19 mouse cellular contexts compared by ENCODE assay signal in the genomic region with DNA sequence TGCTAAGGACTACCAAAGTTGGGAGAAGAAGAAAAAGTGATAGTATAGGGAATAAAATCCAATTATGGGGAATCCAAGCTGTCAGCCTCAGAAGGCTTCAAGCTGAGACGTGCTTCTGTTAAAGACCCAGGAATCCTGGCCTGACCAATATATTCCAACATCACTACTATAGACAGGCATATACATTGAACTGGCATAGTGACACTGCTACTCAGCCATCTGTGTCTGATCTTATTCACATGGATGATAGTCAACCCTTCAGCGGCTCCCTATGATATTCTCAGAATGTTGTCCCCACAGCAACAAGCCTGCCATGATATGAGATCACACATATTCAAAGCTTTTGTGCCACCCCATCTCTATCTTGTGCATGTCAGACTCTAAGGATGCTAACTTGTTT.
A peak's percentile ranks its signal among the peaks of the same experiment; 100 is the strongest.
DNase-seq lines count a peak whose midpoint lies in the region; ATAC-seq lines count a peak whose summit lies in the region.
"Had no signal": no experiment of that assay in that cellular context is flagged by ENCODE, and none has a peak within 500 bp of the region (broad histone marks: within the 10 kb centered on the region; RNA-seq: fewer than 3 reads in every experiment).

No protein-coding gene starts in this region.

- peak; percentile 50; the same call in 1 of the 2 replicates for ATAC-seq in midbrain, embryonic 11.5 days (ENCODE audit: low FRiP score)
- ATAC-seq in midbrain, embryonic 16.5 days, result no peak
- ATAC-seq: activated CD4-positive, CD25-positive, alpha-beta regulatory T cell, adult 4 months; CD4-positive, CD25-positive, alpha-beta regulatory T cell, adult 4 months; Patski had no signal

- DNase-seq in heart, adult 11 months, result peak; percentile 60
- DNase-seq in heart, postnatal 14 days, result no peak
- no peak for DNase-seq in midbrain, embryonic 11.5 days (ENCODE audit: low spot score, missing footprints)
- DNase-seq: adrenal gland, adult 2 months; adrenal gland, adult 8-10 months; adrenal gland, postnatal 10 days; adrenal gland, postnatal 14 days; adrenal gland, postnatal 25 days; adrenal gland, postnatal 36 days; B cell, adult 2 months; cerebellum, adult 11 months; cerebellum, adult 11-12 months; cerebellum, adult 18-20 months had no signal

- no peak overlapping the region for H3K4me2 ChIP-seq in midbrain, embryonic 11.5 days
- H3K4me2 ChIP-seq in midbrain, embryonic 16.5 days (ENCODE audit: low read length), result no peak overlapping the region

- no peak overlapping the region for H3K9ac ChIP-seq in midbrain, embryonic 11.5 days (ENCODE audit: low read length)
- H3K9ac ChIP-seq in midbrain, embryonic 16.5 days (ENCODE audit: low read depth, low read length), result no peak overlapping the region

- no peaks in the 10 kb centered on the region for H3K36me3 ChIP-seq in midbrain, embryonic 11.5 days (ENCODE audit: control insufficient read depth, insufficient read depth, low read length)
- H3K36me3 ChIP-seq in midbrain, embryonic 16.5 days (ENCODE audit: control insufficient read depth, insufficient read depth, low read length), result no peaks in the 10 kb centered on the region
- H3K36me3 ChIP-seq: G1E had no signal

- H3K27me3 ChIP-seq in midbrain, embryonic 11.5 days (ENCODE audit: control insufficient read depth, insufficient read depth, low read length), result no peaks in the 10 kb centered on the region
- no peaks in the 10 kb centered on the region for H3K27me3 ChIP-seq in midbrain, embryonic 16.5 days (ENCODE audit: control insufficient read depth, insufficient read depth, low read depth, low read length)
- H3K27me3 ChIP-seq: CH12.LX, Patski had no signal

- no peak overlapping the region for H3K4me3 ChIP-seq in midbrain, embryonic 11.5 days (ENCODE audit: low read depth, low read length)
- no peak overlapping the region for H3K4me3 ChIP-seq in midbrain, embryonic 16.5 days (ENCODE audit: low read depth, low read length)

- no peaks in the 10 kb centered on the region for H3K4me1 ChIP-seq in midbrain, embryonic 11.5 days (ENCODE audit: control insufficient read depth, insufficient read depth, low read length)
- H3K4me1 ChIP-seq in midbrain, embryonic 16.5 days (ENCODE audit: control insufficient read depth, insufficient read depth, low read length), result no peaks in the 10 kb centered on the region

- H3K27ac ChIP-seq in midbrain, embryonic 11.5 days (ENCODE audit: low read depth, low read length), result no peak overlapping the region
- H3K27ac ChIP-seq in midbrain, embryonic 16.5 days (ENCODE audit: low read length), result no peak overlapping the region

- WGBS in midbrain, embryonic 11.5 days, result 61% methylated on average over 2 of the region's 2 CpGs
- 57% methylated on average over 2 of the region's 2 CpGs for WGBS in midbrain, embryonic 16.5 days

- H3K9me3 ChIP-seq in midbrain, embryonic 11.5 days (ENCODE audit: control insufficient read depth, low read length), result no peaks in the 10 kb centered on the region
- no peaks in the 10 kb centered on the region for H3K9me3 ChIP-seq in midbrain, embryonic 16.5 days (replicated peaks; ENCODE audit: control insufficient read depth, low read length, poor library complexity, severe bottlenecking)
- H3K9me3 ChIP-seq: G1E had no signal

- intact Hi-C loops in heart, postnatal 14 days (cut with DNase I), result no loop called here
